Mouse (Mus musculus) hindlimb bud, embryonic 11.5 days (tissue): ENCODE measurements at regions not wholly inside any gene's neighbourhood (a gene's known extent, or its start where the extent isn't known, plus 50 kb on each side); places are given as distances from the start of the nearest gene placed in this dataset.

ENCODE experiments used
- DNase-seq: peaks from one replicate; pipeline ENCODE4 v3.0.0-alpha.2; 2012; ENCODE audit warnings: low read depth, low spot score; ENCODE audit errors: extremely low spot score

DNA sequence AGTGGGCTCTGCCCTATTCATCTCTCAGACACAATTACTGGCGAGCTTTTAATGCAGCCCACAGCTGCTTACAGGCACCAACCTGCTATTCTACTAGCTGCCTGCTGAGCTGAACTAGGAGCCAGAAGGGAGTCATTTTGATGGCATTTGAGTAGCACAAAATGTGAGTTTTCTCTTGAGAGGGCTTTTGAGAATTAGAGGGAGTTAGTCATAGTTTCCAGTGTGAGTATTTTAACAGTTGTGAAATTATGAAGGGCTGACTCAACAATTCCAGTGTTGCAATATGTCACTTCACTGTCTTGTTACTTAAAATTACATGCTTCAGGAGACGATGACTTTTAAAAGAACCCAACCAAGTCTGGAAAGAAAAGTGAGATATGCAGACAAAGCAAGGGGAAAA lies 54.4 kb upstream of the Ly86 start:
- DNase-seq = no peak

DNA sequence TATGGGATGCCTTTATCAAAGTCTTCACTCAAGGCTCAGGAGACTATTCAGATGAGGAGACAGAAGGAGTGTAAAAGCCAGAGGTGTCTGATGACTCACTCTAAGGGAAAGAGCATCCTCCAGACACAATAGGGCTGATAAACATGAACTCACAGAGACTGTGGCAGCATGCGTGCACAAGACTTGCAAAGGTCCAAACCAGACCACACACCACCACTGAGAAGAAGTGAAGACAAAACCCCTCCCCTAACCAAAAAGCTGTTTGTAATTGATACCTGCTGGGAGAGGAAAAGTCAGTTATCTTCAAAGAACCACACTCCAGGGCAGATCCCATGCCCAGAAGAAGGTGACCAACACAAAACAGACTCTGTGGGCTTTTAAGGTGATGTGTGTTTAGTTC lies 56.0 kb upstream of the Ly86 start:
- no peak for DNase-seq

DNA sequence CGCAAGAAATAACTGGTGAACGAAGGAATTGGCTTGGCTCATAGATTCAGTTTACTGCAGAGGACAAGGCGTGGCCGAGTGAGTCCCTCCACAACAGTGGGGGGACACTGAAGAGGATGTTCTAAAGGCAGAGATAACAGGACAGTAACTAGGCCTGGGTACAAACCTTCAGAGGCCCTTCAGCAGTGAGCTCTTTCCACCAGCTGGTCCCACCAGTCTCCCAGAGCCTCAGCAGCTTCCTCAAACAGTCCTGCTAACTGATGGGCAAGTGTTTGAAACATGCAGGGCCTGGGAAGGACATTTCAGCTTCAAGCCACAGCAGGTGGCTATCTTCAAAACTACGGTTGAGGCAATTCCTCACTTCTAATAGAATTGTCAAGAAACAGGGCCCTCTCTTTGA lies 62.5 kb upstream of the Ly86 start:
- DNase-seq = no peak

- DNase-seq = no peak
Observed at GRCm38 (mm10) chr13:37279078-37279789, 65.8 kb upstream of the Ly86 start.

GRCm38 (mm10) chr13:37249581-37250461 lies 95.2 kb upstream of the Ly86 start:
- DNase-seq = no peak

DNA sequence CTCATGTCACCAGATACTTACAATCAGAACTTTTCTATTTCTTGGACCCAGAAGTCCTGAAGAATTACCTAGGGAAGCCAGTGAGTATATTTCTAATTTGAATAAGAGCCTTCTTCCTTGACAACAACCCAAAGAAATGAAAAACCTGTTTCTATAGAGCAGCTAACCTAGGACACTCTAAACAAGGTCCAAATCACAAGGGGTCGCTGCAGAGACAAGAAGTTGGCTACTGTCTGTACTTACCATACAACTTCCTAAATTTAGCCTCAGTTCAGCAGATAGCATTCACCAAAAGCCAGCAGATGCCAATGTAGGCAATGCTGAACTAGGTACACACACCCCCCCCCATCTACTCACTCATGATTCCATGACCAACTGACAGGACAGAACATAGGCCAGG lies 96.3 kb upstream of the Ly86 start:
- no peak for DNase-seq

DNA sequence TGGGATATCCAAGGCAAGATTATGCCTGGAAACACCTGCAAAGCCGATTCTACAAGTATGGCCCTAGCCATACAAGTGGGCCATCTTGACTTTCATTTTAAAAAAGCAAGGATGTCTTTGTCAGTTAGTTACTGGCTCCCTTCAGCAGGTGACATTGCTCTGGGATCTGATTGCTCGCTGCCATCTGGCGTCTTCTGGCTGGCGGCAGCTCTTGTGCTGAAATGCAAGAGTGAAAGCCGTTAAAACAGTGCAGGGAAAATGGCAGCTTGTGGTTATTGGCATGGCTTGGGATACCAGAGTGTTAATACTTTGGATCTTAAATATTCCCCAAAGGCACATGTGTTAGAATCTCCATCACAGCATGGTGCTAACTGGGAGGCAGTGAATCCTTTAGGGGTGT lies 105.0 kb upstream of the Ly86 start:
- no peak for DNase-seq

DNA sequence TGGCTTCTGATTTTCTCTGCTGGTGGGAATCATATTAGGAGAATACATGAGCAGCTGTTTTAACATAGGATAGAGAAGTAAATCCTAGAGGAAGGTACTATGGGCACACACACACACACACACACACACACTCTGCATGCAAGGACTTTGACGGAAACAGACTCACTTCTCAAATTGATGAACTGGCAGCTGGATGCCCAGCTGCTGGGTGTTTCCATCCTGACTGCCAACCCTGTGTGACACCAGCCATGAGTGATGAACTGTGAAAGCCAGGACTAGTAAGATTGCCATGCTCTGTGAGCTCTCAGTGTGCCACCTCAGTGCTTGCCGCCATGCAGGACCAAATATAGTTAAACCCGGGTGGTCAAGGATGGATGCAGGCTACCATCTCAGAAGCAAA lies 107.7 kb upstream of the Ly86 start:
- no peak for DNase-seq

GRCm38 (mm10) chr13:37225834-37226233 lies 119.2 kb upstream of the Ly86 start:
- DNase-seq = no peak

GRCm38 (mm10) chr13:37220436-37220835 lies 124.6 kb upstream of the Ly86 start:
- no peak for DNase-seq

GRCm38 (mm10) chr13:37218596-37218995 lies 126.4 kb upstream of the Ly86 start:
- DNase-seq = no peak

DNA sequence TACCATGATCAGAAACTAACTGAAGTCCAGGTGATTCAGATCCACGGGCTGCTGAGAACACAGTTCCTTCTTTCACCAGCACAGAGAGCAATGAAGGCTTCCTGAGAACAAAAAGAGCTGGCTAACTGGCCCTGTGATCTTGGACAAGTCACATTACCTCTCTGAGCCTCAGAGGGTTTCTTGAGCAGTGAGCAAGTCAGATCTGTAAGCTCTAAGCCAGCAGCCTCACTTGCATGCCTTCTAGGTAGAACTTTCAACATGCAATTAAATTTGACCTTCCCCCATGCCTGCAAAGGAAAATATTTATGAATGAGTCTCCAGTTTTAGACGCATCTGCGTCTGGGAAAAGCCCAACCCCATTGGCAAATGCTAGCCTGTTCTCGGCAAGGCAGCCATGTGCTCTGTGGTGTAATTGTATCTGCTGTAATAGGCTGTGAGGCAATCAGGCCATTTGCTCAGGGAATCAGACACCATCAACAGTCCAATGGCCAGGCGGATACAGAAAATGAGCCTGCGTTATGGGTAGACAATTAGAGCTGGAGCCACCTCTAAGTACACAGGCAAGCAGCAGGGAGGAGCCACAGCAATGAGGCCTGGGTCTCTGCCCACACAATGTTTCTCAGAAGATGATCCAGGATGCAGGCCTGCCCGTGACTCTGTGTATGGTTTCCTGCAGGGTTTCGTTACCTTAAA lies 130.3 kb upstream of the Ly86 start:
- DNase-seq = no peak

- DNase-seq = no peak
Observed at GRCm38 (mm10) chr13:37197136-37197535, 147.1 kb upstream of the F13a1 start.

DNA sequence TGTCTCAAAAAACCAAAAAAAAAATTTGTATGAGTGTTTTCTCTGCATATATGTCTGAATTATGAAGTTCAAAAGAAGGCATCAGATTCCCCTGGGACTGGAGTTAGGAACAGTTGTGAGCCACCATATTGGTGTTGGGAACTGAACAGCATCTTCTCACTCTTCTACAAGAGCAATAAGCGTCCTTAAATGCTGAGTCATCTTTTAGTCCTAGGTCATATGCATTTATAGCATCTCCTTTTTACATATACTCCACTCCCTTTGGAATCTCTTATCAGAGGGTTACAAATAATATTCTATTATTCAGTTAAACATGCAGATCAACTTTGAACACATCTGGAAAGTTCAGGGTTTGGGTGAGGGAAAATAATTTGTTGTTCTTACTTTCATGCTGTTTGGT lies 145.8 kb upstream of the F13a1 start:
- no peak for DNase-seq

DNA sequence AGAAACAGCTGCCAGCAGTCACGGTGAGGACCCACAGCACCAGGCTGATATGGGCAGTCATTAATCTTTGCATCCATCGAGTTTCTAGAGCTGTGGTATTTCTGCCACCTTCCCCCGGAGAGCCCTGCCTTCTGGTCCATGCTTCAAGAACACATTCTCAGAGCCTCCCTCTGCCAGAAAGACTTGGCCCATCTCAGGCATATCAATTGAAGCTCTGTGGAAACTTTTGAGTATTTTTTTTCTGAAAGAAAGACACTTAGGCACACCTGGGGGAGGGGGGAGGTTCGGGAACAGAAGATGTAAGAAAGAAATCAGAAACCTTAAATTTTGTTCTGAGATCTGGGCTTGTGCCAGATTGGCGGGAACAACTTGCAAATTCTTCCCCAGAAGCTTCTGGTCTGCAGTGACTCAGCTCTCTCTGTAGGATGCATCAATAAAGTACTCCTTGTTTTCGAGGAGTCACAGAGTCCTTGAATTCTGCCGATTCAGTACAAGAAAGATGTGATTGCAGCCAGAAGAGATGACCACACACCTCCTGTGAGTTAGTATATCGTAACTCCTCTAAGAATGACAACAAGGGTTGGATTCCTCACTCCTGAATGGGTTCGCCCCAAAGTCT lies 131.2 kb upstream of the F13a1 start:
- no peak for DNase-seq

DNA sequence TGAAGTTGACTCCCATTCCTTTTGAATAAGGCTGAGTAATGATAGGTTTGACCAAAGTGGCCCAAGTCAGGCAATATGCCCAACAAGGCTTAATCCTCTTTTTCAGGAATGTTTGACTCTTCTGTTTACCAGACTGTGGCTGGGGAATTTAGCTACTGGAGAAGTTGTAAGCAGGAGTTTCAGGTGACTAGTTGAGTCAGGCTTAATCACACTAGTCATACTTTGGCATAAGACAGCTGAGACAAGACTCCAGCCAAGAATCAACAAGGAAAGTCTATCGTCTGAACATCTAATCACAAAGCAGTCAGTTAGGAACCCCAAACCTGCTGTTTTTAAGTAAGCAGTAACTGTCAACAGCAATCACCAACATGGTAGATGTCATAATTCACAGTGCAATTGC lies 126.5 kb upstream of the F13a1 start:
- no peak for DNase-seq

DNA sequence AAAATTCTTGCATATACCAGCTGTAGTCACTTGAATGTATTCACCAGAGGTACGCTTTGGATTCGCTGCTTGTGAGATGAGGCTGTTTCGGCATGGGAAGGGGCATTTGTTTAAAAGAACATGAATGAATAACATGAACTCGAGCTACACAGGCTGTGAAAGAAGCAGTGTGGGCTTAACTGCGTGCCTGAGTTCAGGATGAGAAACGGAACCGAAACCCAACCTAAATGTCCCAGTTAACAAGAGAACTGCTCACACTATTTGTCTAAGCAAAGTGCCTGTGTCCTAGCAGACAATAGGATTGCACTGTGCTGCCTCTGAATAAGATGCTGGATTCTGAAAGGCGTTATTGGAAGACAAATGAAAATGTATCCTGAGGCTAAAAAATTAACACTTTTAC lies 126.0 kb upstream of the F13a1 start:
- DNase-seq = no peak

DNA sequence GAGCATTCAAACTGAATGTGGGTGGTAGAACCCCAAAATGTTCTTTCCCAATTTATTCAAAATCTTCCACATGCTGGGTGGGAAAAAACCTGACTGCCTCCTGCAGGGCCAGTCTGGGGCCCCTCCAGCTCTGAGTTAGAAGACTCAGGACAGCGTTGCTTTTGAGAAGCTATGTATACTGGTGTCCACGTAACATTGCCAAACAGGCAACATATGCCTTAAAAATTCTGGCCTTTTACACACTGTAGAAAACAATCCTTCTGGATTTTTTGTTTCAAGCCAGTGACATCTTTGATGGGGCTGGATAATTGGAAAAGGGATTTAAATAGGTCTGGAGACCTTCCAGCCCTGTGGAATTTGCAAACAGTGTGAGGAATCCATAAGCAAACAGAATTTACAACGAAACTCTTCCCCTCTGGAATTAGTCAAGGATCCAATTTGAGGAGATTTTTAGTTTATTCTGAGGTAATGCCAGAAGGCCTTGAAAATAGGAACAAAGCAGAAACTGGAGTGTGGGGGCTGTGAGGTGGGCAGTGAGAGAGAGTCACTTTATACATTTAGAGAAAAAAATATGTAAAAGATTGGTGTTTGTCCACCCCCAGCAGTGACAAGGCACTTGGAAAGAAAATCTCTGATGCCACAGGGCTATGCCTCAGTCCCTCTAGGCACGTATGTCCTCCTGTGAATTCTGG lies 108.9 kb upstream of the F13a1 start:
- no peak for DNase-seq

DNA sequence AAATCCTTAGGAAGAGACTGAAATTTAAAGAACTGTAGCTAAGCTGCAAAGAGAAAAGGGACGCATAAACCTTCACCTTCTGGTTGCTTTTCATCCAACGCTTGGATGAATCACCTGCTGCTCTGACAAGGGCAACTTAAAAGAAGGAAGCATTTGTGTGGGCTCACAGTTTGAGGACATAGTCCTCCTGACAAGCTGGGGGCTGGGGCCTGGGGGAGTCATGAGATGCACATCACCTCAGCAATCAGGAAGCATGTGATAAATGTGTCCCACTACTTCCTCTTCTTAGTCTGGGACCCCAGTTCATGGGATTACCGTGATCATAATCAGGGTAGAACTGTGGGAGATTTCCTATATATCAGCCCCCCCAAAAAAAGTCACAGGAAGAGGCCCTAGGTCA lies 107.8 kb upstream of the F13a1 start:
- no peak for DNase-seq

- no peak for DNase-seq
Observed at GRCm38 (mm10) chr13:37151835-37152516, 101.9 kb upstream of the F13a1 start.
